Mouse (Mus musculus) brain, embryonic 14.5 days (tissue): ENCODE measurements around the gene Pcnp. TPM values are rescaled to one million over a fixed set of nuclear protein-coding genes. Genes with fewer than 3 reads are reported as not detected.
"Not testable (repeated sequence)": the region's sequence is repeated elsewhere in the genome, so short reads cannot be mapped to it uniquely, and the experiment has no call there.

ENCODE experiments used
- DNase-seq: peaks from one replicate; pipeline ENCODE4 v3.0.0-alpha.2; 2011; ENCODE audit warnings: low read depth
- CTCF ChIP-seq: fragments of 200-500 bp; IDR thresholded peaks from 2 replicates; pipeline ENCODE4 v1.5.1; 2012; ENCODE audit warnings: inconsistent platforms, mild to moderate bottlenecking, moderate library complexity, borderline replicate concordance; ENCODE audit not compliant: insufficient read depth, insufficient read length; ENCODE audit errors: extremely low read depth
- POLR2A ChIP-seq: fragments of 200-500 bp; IDR thresholded peaks from 2 replicates; pipeline ENCODE4 v1.6.1; 2012; ENCODE audit warnings: mild to moderate bottlenecking, inconsistent platforms, borderline replicate concordance; ENCODE audit not compliant: poor library complexity, insufficient read depth, insufficient read length, severe bottlenecking; ENCODE audit errors: extremely low read depth
- polyA plus RNA-seq: library from polyadenylated mRNA; depleted of rRNA; stranded (reverse); fragments of >200 nt; gene quantifications from 2 replicates; pipeline ENCODE4 v1.2.3, GENCODE M21; 2012; rRNA removed

Pcnp gene
- 73.9 and 88.9 TPM in 2 replicates for polyA plus RNA-seq

- peak; percentile 99 for DNase-seq
- no peak for TF ChIP-seq CTCF
- TF ChIP-seq POLR2A: peak; percentile 61; the same call in 1 of the 2 replicates
Measured at GRCm38 (mm10) chr16:56029661-56030082, at the start of gene Pcnp. Gene Pcnp, minus strand, starts transcription at chr16:56029739.

- TF ChIP-seq CTCF (no peak), POLR2A (no peak)
- peak; percentile 60 for DNase-seq
Measured at GRCm38 (mm10) chr16:56076121-56076869, 46.8 kb upstream of the Pcnp start.

- peak; percentile 97 for DNase-seq
- TF ChIP-seq CTCF: no peak
- TF ChIP-seq POLR2A: peak; percentile 47; the same call in 1 of the 2 replicates
Measured at GRCm38 (mm10) chr16:56075222-56076111, 45.9 kb upstream of the Pcnp start.

- TF ChIP-seq POLR2A (no peak), CTCF (no peak)
- DNase-seq: no peak
Measured at GRCm38 (mm10) chr16:56074565-56074964, 45.0 kb upstream of the Pcnp start.

GRCm38 (mm10) chr16:56074122-56074521, 44.6 kb upstream of the Pcnp start:
- DNase-seq: no peak
- no peak for TF ChIP-seq CTCF
- no peak for TF ChIP-seq POLR2A

GRCm38 (mm10) chr16:56073150-56073549, 43.6 kb upstream of the Pcnp start:
- not testable (repeated sequence) for DNase-seq

GRCm38 (mm10) chr16:56072533-56072932, 43.0 kb upstream of the Pcnp start:
- TF ChIP-seq CTCF (no peak), POLR2A (no peak)
- no peak for DNase-seq

GRCm38 (mm10) chr16:56071317-56072232, 42.0 kb upstream of the Pcnp start:
- no peak for DNase-seq
- no peak for TF ChIP-seq CTCF

GRCm38 (mm10) chr16:56068523-56069070, 39.1 kb upstream of the Pcnp start:
- TF ChIP-seq CTCF: no peak
- TF ChIP-seq POLR2A: no peak
- DNase-seq: no peak

GRCm38 (mm10) chr16:56066113-56066512, 36.6 kb upstream of the Pcnp start:
- DNase-seq: no peak
- TF ChIP-seq CTCF: no peak
- TF ChIP-seq POLR2A: no peak

GRCm38 (mm10) chr16:56064334-56064990, 34.9 kb upstream of the Pcnp start:
- TF ChIP-seq POLR2A: no peak
- TF ChIP-seq CTCF: peak; percentile 50; the same call in 1 of the 2 replicates

More at GRCm38 (mm10) chr16:56064334-56064990, 34.9 kb upstream of the Pcnp start:
- DNase-seq: peak; percentile 94
